Mouse (Mus musculus) heart, adult 8-10 months (tissue): ENCODE data around the gene Cdkn1b. TPM values are rescaled to one million over a fixed set of nuclear protein-coding genes. Genes with fewer than 3 reads are reported as not detected.

Source experiments
- DNase-seq: peaks from one replicate; pipeline ENCODE4 v3.0.0; 2022; ENCODE audit warnings: low spot score
- total RNA-seq, 4 experiments: library from RNA; stranded (reverse); gene quantifications; 2 replicates each; pipeline ENCODE4 v1.2.4; 2022

The Cdkn1b gene
- total RNA-seq, 4 experiments from 2014 or later = 29.5 to 43.4 (median 38.7) TPM

DNA sequence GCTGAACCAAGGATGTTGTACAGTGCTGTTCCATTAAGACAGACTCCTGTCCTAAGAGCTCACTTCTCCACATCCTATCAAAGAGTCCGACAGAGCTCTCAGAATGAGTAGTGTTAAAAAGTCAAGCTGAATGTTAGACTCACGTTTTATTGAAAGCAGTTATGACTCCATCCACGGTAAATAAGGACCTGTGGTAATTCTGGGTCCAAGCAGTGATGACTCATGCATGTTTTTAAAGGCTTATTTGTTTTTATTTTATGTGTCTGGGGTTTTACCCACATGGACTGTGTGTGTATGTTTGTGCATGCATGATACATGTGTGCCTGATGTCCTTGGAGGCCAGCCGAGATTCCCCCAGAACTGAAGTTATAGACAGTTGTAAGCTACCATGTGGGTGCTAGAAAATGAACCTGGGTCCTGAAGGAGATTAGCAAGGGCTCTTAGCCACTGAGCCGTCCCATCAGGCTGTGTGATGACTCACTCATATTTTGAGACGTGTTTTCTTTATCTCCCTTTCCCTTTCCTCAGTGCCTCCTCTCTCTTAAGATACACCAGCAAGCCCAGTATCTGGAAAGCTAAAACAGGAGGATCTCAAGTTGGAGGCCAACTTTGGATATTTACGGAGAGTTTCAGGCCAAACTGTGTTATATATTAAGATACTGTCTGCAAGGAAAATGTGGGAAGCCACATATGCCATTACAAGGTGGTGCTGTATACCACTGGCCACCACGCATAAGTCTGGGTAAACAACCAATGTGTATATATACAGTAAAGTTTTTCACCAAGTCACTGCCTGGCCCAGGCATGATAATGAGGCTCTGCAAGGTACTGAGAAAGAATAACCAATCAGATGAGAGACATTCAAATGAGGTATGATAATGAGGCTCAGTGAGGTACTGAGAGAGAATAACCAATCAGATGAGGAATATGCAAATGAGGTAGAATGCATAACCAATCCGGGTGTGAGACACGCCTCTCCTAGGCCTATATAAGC is 16.0 kb upstream of the Cdkn1b start:
- DNase-seq = no peak

- no peak for DNase-seq
These were observed 14.4 kb upstream of the Cdkn1b start for GRCm38 (mm10) chr6:134905811-134906210.

DNA sequence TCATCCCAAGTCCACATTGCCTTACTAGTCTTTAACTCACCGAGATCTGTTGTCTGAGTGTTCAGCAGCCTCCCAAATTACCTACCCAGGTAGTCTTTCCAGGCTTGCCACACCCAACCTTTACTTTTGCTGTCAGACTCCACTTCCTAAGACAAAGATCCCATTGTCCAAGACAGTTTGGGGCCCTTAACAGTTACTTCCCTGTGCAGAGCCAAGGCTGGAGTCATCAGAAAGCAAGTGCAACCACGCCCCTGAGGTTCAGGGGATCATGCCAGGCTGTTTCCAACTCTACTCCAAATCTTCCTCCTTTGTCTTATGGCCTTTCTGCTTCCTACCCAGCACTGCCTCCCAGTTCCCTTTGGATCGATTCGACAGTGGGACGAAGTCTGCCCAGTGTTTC is 5.7 kb upstream of the Cdkn1b start:
- DNase-seq = no peak

- DNase-seq = no peak
These were observed 3.6 kb upstream of the Cdkn1b start for GRCm38 (mm10) chr6:134916641-134917040.

DNA sequence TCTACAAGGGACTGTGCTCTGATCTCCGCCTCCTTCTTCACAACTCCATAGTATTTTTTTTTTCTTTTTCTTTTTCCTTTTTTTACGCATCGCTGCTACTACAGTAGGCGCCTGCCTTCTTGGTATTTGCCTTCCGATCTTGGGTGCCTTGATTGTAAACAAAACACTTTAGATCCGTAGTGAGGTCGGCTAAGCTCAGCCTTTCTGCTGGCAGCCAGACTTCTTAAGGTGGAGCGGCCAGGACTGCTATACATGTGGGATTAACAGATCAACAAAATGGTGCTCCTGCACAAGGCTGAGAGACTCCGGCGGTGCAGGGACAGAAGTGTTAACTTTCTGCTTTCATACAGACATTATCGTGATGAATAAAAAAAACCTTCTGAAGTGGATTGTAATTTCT is 3.1 kb upstream of the Cdkn1b start:
- DNase-seq = peak; percentile 80

- DNase-seq = no peak
These were observed 1.4 kb upstream of the Cdkn1b start for GRCm38 (mm10) chr6:134918769-134919168.

GRCm38 (mm10) chr6:134919511-134920189 is 551 bp upstream of the Cdkn1b start:
- peak; percentile 44 for DNase-seq

DNA sequence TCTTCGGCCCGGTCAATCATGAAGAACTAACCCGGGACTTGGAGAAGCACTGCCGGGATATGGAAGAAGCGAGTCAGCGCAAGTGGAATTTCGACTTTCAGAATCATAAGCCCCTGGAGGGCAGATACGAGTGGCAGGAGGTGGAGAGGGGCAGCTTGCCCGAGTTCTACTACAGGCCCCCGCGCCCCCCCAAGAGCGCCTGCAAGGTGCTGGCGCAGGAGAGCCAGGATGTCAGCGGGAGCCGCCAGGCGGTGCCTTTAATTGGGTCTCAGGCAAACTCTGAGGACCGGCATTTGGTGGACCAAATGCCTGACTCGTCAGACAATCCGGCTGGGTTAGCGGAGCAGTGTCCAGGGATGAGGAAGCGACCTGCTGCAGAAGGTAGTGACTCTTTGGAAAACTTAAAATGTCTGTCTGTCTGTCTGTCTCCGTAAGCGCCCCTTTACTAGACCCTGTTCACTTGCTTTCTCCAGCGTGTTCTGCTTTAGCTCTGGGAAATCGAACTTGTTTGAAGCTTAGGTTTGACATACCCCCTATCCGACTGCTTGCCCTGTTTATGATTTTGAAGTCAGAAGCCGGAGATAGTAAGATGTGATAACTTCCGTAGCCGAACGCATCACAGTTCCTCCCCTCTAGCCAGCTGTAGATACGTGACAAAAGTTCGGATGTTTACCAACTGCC is 953 bp downstream of the Cdkn1b start:
- peak; percentile 36 for DNase-seq

DNA sequence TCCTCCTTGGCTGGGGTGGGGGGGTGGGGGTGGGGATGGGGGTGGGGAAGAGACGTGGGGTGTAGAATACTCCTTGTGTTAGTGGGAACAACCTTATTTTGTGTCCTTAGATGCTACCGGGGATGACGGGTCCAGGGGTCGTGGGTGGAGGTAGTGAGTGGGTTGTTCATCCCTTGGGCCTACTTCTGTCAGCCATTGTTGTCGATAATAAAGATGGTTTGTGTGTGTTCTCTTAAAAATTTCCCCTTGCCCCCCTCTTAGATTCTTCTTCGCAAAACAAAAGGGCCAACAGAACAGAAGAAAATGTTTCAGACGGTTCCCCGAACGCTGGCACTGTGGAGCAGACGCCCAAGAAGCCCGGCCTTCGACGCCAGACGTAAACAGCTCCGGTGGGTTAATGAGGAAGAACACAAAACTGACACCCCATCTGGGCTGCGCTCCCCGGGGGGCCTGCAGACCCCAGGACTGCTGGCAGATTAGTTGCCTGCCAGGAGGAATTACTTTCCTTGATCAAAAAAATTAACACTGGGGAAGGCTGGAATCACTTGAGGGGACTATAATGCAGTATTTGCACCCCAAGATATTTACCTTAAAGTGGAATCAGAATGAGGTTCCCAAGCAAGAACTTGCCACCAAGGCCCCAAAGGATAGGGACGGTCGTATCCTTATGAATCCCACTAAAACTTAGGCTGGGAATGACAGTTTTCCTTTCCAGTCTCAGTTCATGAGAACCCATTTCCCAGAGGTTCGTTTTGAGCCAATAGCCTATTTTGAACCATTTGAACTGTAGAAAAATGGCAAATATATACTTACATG is 1.7 kb downstream of the Cdkn1b start:
- no peak for DNase-seq

- no peak for DNase-seq
These were observed 2.5 kb downstream of the Cdkn1b start for GRCm38 (mm10) chr6:134922511-134923195.

GRCm38 (mm10) chr6:134923670-134924069 is 3.5 kb downstream of the Cdkn1b start:
- no peak for DNase-seq

DNA sequence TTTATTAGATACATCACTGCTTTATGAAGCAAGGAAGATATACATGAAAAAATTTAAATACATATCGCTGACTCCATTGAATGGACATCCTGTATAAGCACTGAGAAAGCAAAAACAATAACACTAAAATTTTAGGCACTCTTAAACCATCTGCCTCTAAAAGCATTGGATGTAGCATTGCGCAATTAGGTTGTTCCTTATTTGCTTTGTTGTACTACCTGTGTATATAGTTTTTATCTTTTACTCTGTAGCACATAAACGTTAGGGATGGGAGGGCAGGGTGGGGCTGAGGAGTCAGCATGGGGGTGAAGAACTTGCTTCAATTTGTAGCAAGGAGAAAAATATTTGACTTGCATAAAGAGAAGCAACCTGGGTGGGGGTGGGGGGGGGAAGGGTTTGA is 4.1 kb downstream of the Cdkn1b start:
- no peak for DNase-seq

DNA sequence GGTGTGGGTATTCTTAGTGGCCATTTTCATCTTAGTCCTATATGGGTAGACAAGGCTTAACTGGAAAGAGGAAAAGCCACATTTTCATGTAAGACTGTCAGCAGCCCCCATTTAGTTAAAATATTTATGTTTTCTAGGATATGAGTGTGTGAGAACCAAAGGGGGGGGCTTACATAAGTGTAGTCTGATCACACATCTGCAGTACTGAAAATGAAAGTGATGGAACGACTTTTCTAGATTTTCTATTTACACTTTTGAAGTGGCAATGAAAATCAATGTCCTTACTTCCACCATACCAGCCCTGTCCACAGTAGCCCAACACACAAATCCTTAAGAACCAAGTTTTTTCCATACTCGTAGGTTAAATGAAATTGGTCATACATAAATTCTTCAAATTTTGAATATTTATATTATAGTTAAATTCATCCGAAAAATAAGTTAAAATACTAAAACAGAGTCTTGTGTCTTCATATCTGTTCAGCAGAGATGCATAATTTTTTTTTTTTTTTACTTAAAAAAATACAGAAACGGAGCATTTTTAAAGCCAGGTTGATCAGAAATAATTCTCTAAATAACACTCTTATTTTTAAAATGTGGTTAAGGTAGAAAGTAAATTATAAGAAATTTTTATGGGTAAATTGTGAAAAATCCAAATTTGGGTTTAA is 5.6 kb downstream of the Cdkn1b start:
- DNase-seq = no peak

DNA sequence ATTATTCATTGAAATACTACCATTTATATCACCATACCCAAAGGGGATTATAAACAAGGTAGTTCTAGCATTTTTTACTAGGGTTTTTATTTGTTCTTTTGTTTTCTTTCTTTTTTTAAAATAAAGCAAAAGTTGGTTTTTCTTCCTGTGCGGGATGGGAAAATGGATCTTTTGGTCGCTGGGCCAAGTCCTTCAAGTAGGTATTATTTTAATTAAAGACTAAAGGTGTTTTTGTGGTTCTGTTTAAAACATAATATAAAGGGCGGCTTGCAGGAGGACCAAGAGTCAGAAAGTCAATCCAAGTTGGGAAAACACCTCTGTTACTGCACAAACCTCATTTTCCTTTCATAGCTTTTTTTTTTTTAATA is 6.1 kb downstream of the Cdkn1b start:
- no peak for DNase-seq

- peak; percentile 60 for DNase-seq
These were observed 6.8 kb downstream of the Cdkn1b start for GRCm38 (mm10) chr6:134926803-134927594.

DNA sequence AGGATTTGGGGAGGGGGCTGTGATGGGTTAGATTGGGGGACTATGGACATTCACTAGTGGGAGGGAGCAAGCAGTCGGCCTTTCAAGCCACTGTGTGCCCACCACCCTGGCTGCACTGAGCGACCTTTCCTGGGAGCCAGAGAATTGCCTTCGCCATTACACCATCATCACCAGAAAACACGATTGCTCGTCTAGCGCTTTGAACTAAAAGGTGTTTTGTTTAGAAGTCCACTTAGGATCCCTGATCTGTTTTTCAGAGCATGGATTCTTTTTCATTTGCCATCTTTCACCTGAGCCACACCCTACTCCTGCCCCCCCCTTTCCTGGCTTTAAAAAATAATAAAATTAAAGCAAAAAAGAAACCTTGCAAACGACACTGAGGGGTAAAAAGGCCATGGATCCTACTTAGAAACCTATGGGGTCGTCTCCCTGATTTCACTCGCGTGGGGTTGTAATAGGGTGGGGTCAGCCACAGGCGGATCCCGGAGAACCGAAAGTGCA is 7.4 kb downstream of the Cdkn1b start:
- DNase-seq = no peak

DNA sequence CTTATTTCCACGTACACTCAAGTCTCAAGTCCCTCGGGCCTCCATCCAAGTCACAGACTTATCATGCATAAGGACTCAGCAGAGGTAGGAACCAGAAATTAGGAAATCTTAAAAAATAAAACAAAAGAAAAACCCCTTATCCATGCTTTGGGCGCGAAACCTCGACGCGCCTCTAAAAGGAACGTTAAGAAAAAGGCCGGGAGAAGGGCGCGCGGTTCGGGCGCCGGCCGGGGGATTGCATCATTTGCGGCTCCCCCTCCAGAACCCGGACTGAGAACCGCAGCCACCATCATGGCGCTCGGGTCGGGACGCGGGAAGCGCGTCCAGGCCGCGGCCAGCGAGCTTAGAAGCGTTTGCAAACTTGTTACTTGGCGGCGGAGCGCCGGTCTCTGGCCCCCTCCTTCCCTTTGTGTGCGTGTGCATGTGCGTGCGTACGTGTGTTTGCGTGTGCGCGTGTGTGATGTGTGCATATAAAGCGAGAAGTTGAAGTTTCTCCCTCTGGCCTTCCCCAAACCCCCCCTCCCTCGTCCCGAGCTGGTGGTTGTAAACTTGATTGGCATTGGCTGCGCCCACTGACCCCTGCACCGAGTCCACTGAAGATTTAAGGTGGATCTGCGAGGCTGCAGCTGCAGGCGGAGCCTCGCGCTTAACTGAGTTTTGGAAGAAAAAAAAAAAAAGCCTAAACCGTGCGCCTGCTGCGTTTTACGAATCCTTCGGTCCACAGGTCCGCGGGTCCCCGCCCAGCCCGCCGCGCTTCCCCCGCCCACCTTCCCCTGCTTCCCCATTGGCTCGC is 8.1 kb downstream of the Cdkn1b start:
- peak; percentile 84 for DNase-seq

- peak; percentile 31 for DNase-seq
These were observed 8.7 kb downstream of the Cdkn1b start for GRCm38 (mm10) chr6:134928889-134929310.
